Mouse (Mus musculus): ENCODE data around the gene Dpp4.

The Dpp4 gene

GRCm38 (mm10) chr2:62362211-62362610 lies 49.8 kb downstream of the Dpp4 start:
- DNase-seq (ENCODE audit: low read depth, low spot score), result no peak

GRCm38 (mm10) chr2:62361514-62361913 lies 50.5 kb downstream of the Dpp4 start:
- DNase-seq (ENCODE audit: low read depth, low spot score), result no peak

GRCm38 (mm10) chr2:62360872-62361271 lies 51.2 kb downstream of the Dpp4 start:
- no peak for DNase-seq (ENCODE audit: low read depth, low spot score)

- no peak for DNase-seq (ENCODE audit: low read depth, low spot score)
These were observed 54.8 kb downstream of the Dpp4 start for GRCm38 (mm10) chr2:62357259-62357658.

GRCm38 (mm10) chr2:62356606-62357005 lies 55.4 kb downstream of the Dpp4 start:
- no peak for DNase-seq (ENCODE audit: low read depth, low spot score)

GRCm38 (mm10) chr2:62355766-62356165 lies 56.3 kb downstream of the Dpp4 start:
- DNase-seq (ENCODE audit: low read depth, low spot score), result no peak

- DNase-seq (ENCODE audit: low read depth, low spot score), result no peak
These were observed 60.0 kb downstream of the Dpp4 start for GRCm38 (mm10) chr2:62352035-62352434.

GRCm38 (mm10) chr2:62347762-62348161 lies 64.3 kb downstream of the Dpp4 start:
- no peak for DNase-seq (ENCODE audit: low read depth, low spot score)

- no peak for DNase-seq (ENCODE audit: low read depth, low spot score)
These were observed 65.3 kb downstream of the Dpp4 start for GRCm38 (mm10) chr2:62346771-62347170.

- DNase-seq (ENCODE audit: low read depth, low spot score), result no peak
These were observed 67.7 kb downstream of the Dpp4 start for GRCm38 (mm10) chr2:62344367-62344766.

GRCm38 (mm10) chr2:62341734-62342128 lies 70.3 kb downstream of the Dpp4 start:
- DNase-seq (ENCODE audit: low read depth, low spot score), result no peak

- no peak for DNase-seq (ENCODE audit: low read depth, low spot score)
These were observed 70.8 kb downstream of the Dpp4 start for GRCm38 (mm10) chr2:62341061-62341733.

- DNase-seq (ENCODE audit: low read depth, low spot score), result no peak
These were observed 72.6 kb downstream of the Dpp4 start for GRCm38 (mm10) chr2:62339222-62339944.

- DNase-seq (ENCODE audit: low read depth, low spot score), result no peak
These were observed 74.9 kb downstream of the Dpp4 start for GRCm38 (mm10) chr2:62337086-62337485.

- no peak for DNase-seq (ENCODE audit: low read depth, low spot score)
These were observed 77.4 kb downstream of the Dpp4 start for GRCm38 (mm10) chr2:62334397-62335243.

GRCm38 (mm10) chr2:62332465-62332864 lies 79.6 kb downstream of the Dpp4 start:
- no peak for DNase-seq (ENCODE audit: low read depth, low spot score)

- no peak for DNase-seq (ENCODE audit: low read depth, low spot score)
These were observed 80.1 kb downstream of the Dpp4 start for GRCm38 (mm10) chr2:62331913-62332312.

- DNase-seq (ENCODE audit: low read depth, low spot score), result no peak
These were observed 86.6 kb downstream of the Dpp4 start for GRCm38 (mm10) chr2:62325388-62325787.

GRCm38 (mm10) chr2:62323078-62323637 lies 88.9 kb downstream of the Dpp4 start:
- DNase-seq (ENCODE audit: low read depth, low spot score), result no peak

GRCm38 (mm10) chr2:62319489-62319888 lies 92.5 kb downstream of the Dpp4 start:
- DNase-seq (ENCODE audit: low read depth, low spot score), result no peak

- DNase-seq (ENCODE audit: low read depth, low spot score), result no peak
These were observed 95.1 kb downstream of the Dpp4 start for GRCm38 (mm10) chr2:62316930-62317329.

GRCm38 (mm10) chr2:62307477-62307876 lies 104.6 kb downstream of the Dpp4 start:
- no peak for DNase-seq (ENCODE audit: low read depth, low spot score)

Measured in c-Kit-negative CD71-positive TER-119-positive erythroid progenitor cells, embryonic 14.5 days (primary cell).